Mouse (Mus musculus): ENCODE data around the gene Plcl2. TPM values are rescaled to one million over a fixed set of nuclear protein-coding genes. Genes with fewer than 3 reads are reported as not detected.

Gene Plcl2
- polyA plus RNA-seq, 1 experiment from 2014 or later, result 3.6 TPM

DNA sequence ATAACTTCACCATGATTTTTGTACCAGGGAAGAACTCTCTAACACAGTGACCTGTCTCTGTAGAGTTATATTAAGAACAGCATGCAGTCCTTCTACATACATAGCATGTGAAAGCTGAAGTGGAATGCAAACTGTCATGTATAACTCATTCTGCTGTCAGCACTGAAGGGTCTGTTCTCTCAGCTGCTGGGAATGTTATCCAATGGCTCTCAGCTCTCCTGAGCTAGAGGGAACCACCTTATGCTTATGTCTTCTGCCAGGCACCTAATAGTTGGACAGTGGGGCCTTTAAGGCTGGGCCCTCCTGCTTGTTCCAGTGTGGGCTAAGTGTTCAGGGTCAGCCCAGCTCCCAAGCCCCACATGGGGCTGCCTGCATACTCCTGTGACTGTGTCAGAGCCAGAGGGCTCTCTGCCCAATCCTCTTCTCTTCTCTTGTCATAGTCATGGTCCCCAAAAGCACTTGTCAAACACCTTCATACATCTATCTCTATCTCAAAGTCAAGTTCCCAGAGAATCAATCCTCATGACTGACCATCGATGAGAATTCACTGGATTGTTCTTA, 22.1 kb upstream of the Plcl2 start:
- Histone ChIP-seq H3K9ac (no peak overlapping the region), H3K27ac (no peak overlapping the region), H3K36me3 (no peaks in the 10 kb centered on the region), H3K4me2 (no peak overlapping the region), H3K27me3 (no peaks in the 10 kb centered on the region), H3K4me1 (no peaks in the 10 kb centered on the region), H3K4me3 (replicated peaks) (no peak overlapping the region), H3K9me3 (replicated peaks) (no peaks in the 10 kb centered on the region)
- no peak for ATAC-seq (replicated peaks; ENCODE audit: low FRiP score)
- WGBS, result 96% methylated on average over 1 of the region's 1 CpGs

DNA sequence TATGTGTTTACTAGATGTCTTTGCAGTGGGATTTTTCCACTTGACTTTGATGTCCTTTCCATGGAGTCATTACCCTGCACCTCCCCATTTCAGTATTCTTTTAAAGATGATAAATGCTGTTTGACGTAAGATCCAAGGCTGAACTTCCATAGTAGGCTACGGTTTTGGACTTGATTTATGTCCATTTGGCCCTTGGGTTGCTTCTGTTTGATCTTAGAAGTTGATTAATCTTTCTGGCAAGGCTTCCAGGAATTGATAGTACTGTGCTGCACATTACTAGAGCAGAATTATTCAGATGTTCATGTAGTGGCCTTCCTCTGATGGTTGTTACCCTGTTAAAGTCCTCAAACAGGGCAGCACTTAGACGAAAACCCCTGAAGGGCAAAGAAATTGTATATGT, 21.5 kb upstream of the Plcl2 start:
- no peak overlapping the region for H3K27ac ChIP-seq
- no peaks in the 10 kb centered on the region for H3K27me3 ChIP-seq
- no peak for ATAC-seq (replicated peaks; ENCODE audit: low FRiP score)
- no peak overlapping the region for H3K9ac ChIP-seq
- no peaks in the 10 kb centered on the region for H3K9me3 ChIP-seq (replicated peaks)
- H3K36me3 ChIP-seq, result no peaks in the 10 kb centered on the region
- H3K4me1 ChIP-seq, result no peaks in the 10 kb centered on the region
- H3K4me2 ChIP-seq, result no peak overlapping the region
- WGBS, result 48% methylated on average over 3 of the region's 3 CpGs
- no peak overlapping the region for H3K4me3 ChIP-seq (replicated peaks)

DNA sequence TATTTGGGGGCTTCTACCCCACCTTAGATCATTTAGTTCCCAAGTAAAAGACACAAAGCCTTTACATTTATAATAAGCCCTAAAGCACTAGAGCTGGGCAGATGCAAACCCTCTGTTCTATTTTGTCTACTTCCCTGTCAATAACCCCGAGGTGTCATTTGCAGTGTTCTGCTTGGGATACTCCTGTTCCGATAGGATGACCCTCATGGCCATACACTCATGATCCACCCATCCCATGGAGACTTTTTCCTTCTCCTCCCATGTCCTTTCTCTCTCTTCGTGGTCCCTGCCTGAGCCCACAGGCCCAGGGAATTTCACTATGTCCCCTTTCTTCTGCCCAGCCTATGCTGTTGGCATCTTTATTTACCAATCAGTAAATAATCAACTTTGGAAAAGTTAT, 20.8 kb upstream of the Plcl2 start:
- Histone ChIP-seq H3K27ac (no peak overlapping the region), H3K4me3 (replicated peaks) (no peak overlapping the region), H3K4me2 (no peak overlapping the region), H3K9ac (no peak overlapping the region), H3K27me3 (no peaks in the 10 kb centered on the region), H3K9me3 (replicated peaks) (no peaks in the 10 kb centered on the region), H3K36me3 (no peaks in the 10 kb centered on the region), H3K4me1 (no peaks in the 10 kb centered on the region)
- 82% methylated on average over 3 of the region's 3 CpGs for WGBS
- ATAC-seq (replicated peaks; ENCODE audit: low FRiP score), result no peak

DNA sequence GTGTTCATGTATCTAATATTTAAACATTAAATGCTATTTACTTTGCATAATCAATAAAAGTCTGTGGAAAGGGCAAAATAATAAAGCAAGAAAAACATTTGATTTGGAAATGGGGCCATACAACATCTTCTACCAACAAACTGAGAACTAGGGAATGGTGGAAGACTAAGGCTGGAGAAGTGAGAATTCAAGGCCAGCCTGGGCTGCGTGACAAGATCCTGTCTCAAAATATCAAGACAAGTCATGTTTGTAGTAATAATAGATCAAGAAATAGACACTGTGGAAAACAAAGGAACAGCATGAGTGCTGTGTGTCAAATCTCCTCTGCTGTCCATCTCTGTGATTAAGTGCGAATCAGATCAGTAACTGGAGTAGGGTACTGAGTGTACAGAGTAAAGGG, 20.3 kb upstream of the Plcl2 start:
- Histone ChIP-seq H3K4me2 (no peak overlapping the region), H3K36me3 (no peaks in the 10 kb centered on the region), H3K9me3 (replicated peaks) (no peaks in the 10 kb centered on the region), H3K4me1 (no peaks in the 10 kb centered on the region), H3K9ac (no peak overlapping the region), H3K27me3 (no peaks in the 10 kb centered on the region), H3K4me3 (replicated peaks) (no peak overlapping the region), H3K27ac (no peak overlapping the region)
- ATAC-seq (replicated peaks; ENCODE audit: low FRiP score), result no peak
- 84% methylated on average over 2 of the region's 2 CpGs for WGBS

DNA sequence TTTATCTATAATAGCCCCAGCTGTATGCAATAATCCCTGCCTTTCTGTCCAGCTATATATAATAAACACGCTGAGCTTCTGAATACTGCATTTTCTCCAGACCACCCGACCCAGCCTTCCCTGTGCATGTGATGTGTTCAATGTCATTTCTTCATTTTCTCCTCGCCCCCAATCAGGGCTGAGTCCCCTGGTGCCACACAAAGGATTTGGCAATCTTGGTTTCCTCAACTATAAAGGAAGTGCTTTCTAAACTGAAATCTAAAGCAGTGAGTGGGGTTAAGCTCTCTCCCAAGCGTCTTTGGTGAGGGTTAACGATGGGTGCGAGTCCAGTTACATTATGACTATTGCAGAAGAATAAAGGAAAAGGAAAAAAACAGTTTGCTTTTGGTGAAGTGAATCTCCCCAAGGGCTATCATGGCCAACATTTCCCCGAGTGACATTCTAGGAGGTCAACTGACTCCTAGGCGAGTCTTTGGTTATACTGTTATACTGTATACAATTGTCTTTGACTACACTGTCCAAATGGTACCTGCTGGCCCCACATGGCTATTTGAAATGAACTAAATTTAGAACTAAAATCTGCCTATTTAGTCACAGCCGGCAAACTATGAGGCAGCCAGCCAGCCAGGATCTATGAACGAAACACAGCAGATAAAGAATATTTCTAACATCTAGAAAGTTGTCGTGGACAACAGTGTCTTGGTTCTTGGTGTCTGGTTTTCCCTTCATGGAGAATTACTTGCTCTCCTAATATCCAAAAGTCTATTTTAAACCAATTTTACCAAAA, 18.4 kb upstream of the Plcl2 start:
- no peak for ATAC-seq (replicated peaks; ENCODE audit: low FRiP score)
- 88% methylated on average over 11 of the region's 11 CpGs for WGBS
- no peaks in the 10 kb centered on the region for H3K27me3 ChIP-seq

GRCm38 (mm10) chr17:50491496-50491895, 17.7 kb upstream of the Plcl2 start:
- no peaks in the 10 kb centered on the region for H3K27me3 ChIP-seq
- H3K9me3 ChIP-seq (replicated peaks), result no peaks in the 10 kb centered on the region
- H3K4me1 ChIP-seq, result no peaks in the 10 kb centered on the region
- ATAC-seq (replicated peaks; ENCODE audit: low FRiP score), result no peak
- H3K9ac ChIP-seq, result no peak overlapping the region
- no peak overlapping the region for H3K27ac ChIP-seq
- 77% methylated on average over 3 of the region's 3 CpGs for WGBS
- no peak overlapping the region for H3K4me3 ChIP-seq (replicated peaks)
- no peaks in the 10 kb centered on the region for H3K36me3 ChIP-seq
- no peak overlapping the region for H3K4me2 ChIP-seq

More for the DNA sequence above, 18.4 kb upstream of the Plcl2 start:
- no peak overlapping the region for H3K4me2 ChIP-seq
- H3K4me1 ChIP-seq, result no peaks in the 10 kb centered on the region
- H3K27ac ChIP-seq, result no peak overlapping the region
- H3K9me3 ChIP-seq (replicated peaks), result no peaks in the 10 kb centered on the region
- no peak overlapping the region for H3K9ac ChIP-seq
- no peaks in the 10 kb centered on the region for H3K36me3 ChIP-seq
- no peak overlapping the region for H3K4me3 ChIP-seq (replicated peaks)

DNA sequence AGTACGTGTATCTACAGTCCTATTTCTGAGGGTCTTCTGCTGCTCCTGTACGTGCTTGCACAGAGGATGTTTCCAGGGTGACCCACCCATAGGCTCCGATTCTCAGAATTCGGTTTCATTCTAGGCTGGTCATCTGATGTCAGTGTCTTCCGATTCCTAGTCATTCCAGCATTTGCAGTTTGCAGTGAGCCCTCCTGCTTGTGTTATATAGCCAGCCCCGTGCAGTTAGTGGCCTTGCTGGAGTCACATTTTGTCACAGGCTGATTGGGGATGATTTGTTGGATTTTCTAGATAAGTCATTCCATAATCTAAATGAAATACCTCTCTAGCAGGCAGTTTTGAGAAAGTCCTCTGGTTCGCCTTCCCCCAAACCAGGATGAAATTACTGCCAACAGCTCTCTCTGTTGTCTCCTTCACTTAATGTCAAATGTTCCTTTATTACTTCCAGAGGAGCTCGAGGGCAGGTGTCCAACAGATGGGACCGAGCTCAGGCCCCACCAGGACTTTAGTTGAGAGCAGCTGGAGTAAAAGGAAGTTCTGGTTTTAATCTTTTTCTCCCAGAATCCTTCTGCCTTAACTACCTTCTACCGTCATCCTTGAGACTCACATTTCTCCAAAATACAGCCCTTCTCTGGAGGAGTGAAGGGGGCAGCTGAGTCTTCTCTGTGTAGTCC, 13.8 kb upstream of the Plcl2 start:
- Histone ChIP-seq H3K4me3 (replicated peaks) (no peak overlapping the region), H3K4me2 (no peak overlapping the region), H3K36me3 (no peaks in the 10 kb centered on the region), H3K27me3 (no peaks in the 10 kb centered on the region), H3K9me3 (replicated peaks) (no peaks in the 10 kb centered on the region), H3K4me1 (no peaks in the 10 kb centered on the region), H3K27ac (no peak overlapping the region), H3K9ac (no peak overlapping the region)
- ATAC-seq (replicated peaks; ENCODE audit: low FRiP score), result no peak
- WGBS, result 70% methylated on average over 10 of the region's 10 CpGs

DNA sequence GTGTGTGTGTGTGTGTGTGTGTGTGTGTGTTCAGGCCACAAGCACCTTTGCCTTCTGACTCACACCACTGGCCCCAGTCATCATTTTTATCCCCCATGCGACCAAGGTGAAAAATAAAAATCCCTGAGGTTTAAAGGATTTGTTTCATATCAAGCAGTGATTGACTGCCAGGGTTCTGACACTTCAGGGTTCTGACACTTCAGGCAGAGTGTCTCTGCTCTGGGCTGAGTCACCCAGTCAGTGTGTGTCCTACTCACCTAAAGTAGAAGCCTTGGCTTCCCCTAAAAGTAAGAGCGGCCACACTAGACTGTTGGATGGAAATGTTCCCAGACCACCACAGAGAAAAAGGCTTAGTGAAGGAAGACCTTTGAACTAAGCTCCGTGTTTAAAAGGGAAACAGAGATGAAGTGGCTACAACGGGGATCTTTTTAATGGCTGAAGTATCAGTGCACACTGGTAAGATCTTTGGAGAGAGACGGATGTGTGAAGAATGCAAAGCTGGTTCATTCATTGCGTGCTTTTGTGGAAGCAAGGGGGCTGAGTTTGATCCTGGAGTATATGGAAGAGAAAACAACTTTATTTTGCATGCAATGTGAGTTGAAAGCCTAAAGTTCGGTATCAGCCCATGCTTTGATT, 11.0 kb upstream of the Plcl2 start:
- H3K9me3 ChIP-seq (replicated peaks), result no peaks in the 10 kb centered on the region
- no peak overlapping the region for H3K27ac ChIP-seq
- no peak overlapping the region for H3K9ac ChIP-seq
- H3K36me3 ChIP-seq, result no peaks in the 10 kb centered on the region
- no peak overlapping the region for H3K4me3 ChIP-seq (replicated peaks)
- no peak for ATAC-seq (replicated peaks; ENCODE audit: low FRiP score)
- WGBS, result 56% methylated on average over 7 of the region's 7 CpGs
- no peak overlapping the region for H3K4me2 ChIP-seq
- H3K27me3 ChIP-seq, result no peaks in the 10 kb centered on the region
- no peaks in the 10 kb centered on the region for H3K4me1 ChIP-seq

GRCm38 (mm10) chr17:50499091-50499790, 10.0 kb upstream of the Plcl2 start:
- H3K36me3 ChIP-seq, result no peaks in the 10 kb centered on the region
- no peak for ATAC-seq (replicated peaks; ENCODE audit: low FRiP score)
- H3K4me1 ChIP-seq, result no peaks in the 10 kb centered on the region
- no peaks in the 10 kb centered on the region for H3K9me3 ChIP-seq (replicated peaks)
- no peaks in the 10 kb centered on the region for H3K27me3 ChIP-seq
- H3K27ac ChIP-seq, result no peak overlapping the region
- WGBS, result 75% methylated on average over 16 of the region's 16 CpGs
- no peak overlapping the region for H3K4me3 ChIP-seq (replicated peaks)
- no peak overlapping the region for H3K9ac ChIP-seq
- H3K4me2 ChIP-seq, result no peak overlapping the region

DNA sequence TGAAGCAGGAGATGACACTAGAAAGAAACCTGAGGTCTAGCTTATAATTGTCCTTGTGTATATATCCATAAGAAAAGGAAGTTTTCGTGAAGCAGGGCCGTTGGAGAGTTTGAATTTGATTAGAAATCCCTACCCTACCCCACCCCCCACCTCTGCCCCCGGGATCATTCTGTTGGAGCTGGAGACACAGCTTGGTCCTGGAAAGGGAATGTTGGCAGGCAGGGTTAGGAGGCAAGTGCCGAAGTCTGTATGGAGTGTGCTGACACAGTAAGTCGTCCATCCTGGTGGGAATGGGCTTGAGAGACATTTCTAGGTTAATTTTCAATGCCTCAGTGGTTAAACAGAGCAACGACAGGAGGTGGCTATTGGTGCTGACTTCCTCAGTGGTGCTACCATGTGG, 8.4 kb upstream of the Plcl2 start:
- no peak for ATAC-seq (replicated peaks; ENCODE audit: low FRiP score)
- Histone ChIP-seq H3K9ac (no peak overlapping the region), H3K36me3 (no peaks in the 10 kb centered on the region), H3K4me2 (no peak overlapping the region), H3K27ac (no peak overlapping the region), H3K4me3 (replicated peaks) (no peak overlapping the region), H3K4me1 (no peaks in the 10 kb centered on the region), H3K9me3 (replicated peaks) (no peaks in the 10 kb centered on the region), H3K27me3 (no peaks in the 10 kb centered on the region)
- 72% methylated on average over 6 of the region's 6 CpGs for WGBS

DNA sequence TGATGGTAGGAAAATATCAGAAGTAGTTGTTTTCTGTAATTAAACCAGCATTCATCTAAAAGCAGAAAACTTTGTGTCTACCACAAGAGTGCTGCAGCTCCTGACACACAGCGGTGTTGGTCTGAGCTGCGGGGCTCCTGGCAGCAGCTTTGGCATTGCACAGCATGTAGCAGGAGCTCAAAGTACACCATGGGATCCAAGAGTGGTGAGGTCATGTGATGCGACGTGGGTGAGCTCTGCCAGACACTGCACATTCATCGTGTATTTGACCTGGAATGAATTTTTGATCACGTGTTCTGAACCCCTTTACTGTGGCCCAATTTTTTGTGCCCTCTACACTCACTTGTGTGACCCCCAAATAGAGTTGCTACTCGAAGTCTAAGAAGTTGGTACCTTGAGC, 6.1 kb upstream of the Plcl2 start:
- no peak overlapping the region for H3K4me2 ChIP-seq
- H3K9me3 ChIP-seq (replicated peaks), result no peaks in the 10 kb centered on the region
- peaks cover 5% of the 10 kb centered on the region for H3K4me1 ChIP-seq
- ATAC-seq (replicated peaks; ENCODE audit: low FRiP score), result no peak
- H3K4me3 ChIP-seq (replicated peaks), result no peak overlapping the region
- H3K27me3 ChIP-seq, result peaks cover 12% of the 10 kb centered on the region
- 93% methylated on average over 7 of the region's 7 CpGs for WGBS
- H3K9ac ChIP-seq, result no peak overlapping the region
- H3K36me3 ChIP-seq, result no peaks in the 10 kb centered on the region
- no peak overlapping the region for H3K27ac ChIP-seq

Data from kidney, embryonic 15.5 days (tissue).